22 mouse cellular contexts compared by ENCODE assay signal in genomic region chr17:32426610-32427009, GRCm38 (mm10). TPM values are rescaled to one million over a fixed set of nuclear protein-coding genes. Genes with fewer than 3 reads are reported as not detected.
DNase-seq lines count a peak whose midpoint lies in the region; ATAC-seq and TF ChIP-seq lines count a peak whose summit lies in the region.
"Had no signal": no experiment of that assay in that cellular context is flagged by ENCODE, and none has a peak within 500 bp of the region (broad histone marks: within the 10 kb centered on the region; RNA-seq: fewer than 3 reads in every experiment).

No protein-coding gene starts in this region.

- no peaks in the 10 kb centered on the region for H3K9me3 ChIP-seq in liver, embryonic 11.5 days (ENCODE audit: control insufficient read depth, low read length)
- no peaks in the 10 kb centered on the region for H3K9me3 ChIP-seq in liver, embryonic 13.5 days (replicated peaks)
- no peaks in the 10 kb centered on the region for H3K9me3 ChIP-seq in liver, embryonic 15.5 days (replicated peaks)
- no peaks in the 10 kb centered on the region for H3K9me3 ChIP-seq in liver, postnatal 0 days (ENCODE audit: low read length)
- H3K9me3 ChIP-seq in intestine, embryonic 15.5 days: no peaks in the 10 kb centered on the region
- H3K9me3 ChIP-seq: embryonic facial prominence, embryonic 10.5 days; embryonic facial prominence, embryonic 12.5 days; forebrain, embryonic 13.5 days; forebrain, embryonic 15.5 days had no signal

- peak; percentile 49; the same call in 1 of the 2 replicates for ATAC-seq in liver, embryonic 11.5 days (replicated peaks; ENCODE audit: low FRiP score)
- peak; percentile 61 for ATAC-seq in liver, embryonic 13.5 days (ENCODE audit: low read depth)
- ATAC-seq in liver, embryonic 15.5 days (ENCODE audit: insufficient read depth): peak; percentile 63
- ATAC-seq in liver, postnatal 0 days: peak; percentile 93
- no peak for ATAC-seq in intestine, embryonic 15.5 days
- ATAC-seq: forebrain, embryonic 13.5 days; forebrain, embryonic 15.5 days had no signal

- H3K9ac ChIP-seq in liver, embryonic 11.5 days (ENCODE audit: low read depth, low read length): no peak overlapping the region
- no peak overlapping the region for H3K9ac ChIP-seq in liver, embryonic 13.5 days
- no peak overlapping the region for H3K9ac ChIP-seq in liver, embryonic 15.5 days
- H3K9ac ChIP-seq in liver, postnatal 0 days (replicated peaks): no peak overlapping the region
- H3K9ac ChIP-seq in intestine, embryonic 15.5 days: no peak overlapping the region
- H3K9ac ChIP-seq: embryonic facial prominence, embryonic 12.5 days; forebrain, embryonic 13.5 days; forebrain, embryonic 15.5 days had no signal

- H3K4me3 ChIP-seq in liver, embryonic 11.5 days (ENCODE audit: low read depth, low read length): no peak overlapping the region
- no peak overlapping the region for H3K4me3 ChIP-seq in liver, embryonic 13.5 days (replicated peaks)
- no peak overlapping the region for H3K4me3 ChIP-seq in liver, embryonic 15.5 days (replicated peaks)
- no peak overlapping the region for H3K4me3 ChIP-seq in liver, postnatal 0 days (ENCODE audit: low read depth, low read length)
- no peak overlapping the region for H3K4me3 ChIP-seq in intestine, embryonic 15.5 days (replicated peaks)
- H3K4me3 ChIP-seq: embryonic facial prominence, embryonic 10.5 days; embryonic facial prominence, embryonic 12.5 days; forebrain, embryonic 13.5 days; forebrain, embryonic 15.5 days had no signal

- H3K27me3 ChIP-seq in liver, embryonic 11.5 days (replicated peaks; ENCODE audit: control insufficient read depth, insufficient read depth, low read length): no peaks in the 10 kb centered on the region
- H3K27me3 ChIP-seq in liver, embryonic 13.5 days: no peaks in the 10 kb centered on the region
- no peaks in the 10 kb centered on the region for H3K27me3 ChIP-seq in liver, embryonic 15.5 days
- H3K27me3 ChIP-seq in liver, postnatal 0 days (ENCODE audit: insufficient read depth, low read length): no peaks in the 10 kb centered on the region
- no peaks in the 10 kb centered on the region for H3K27me3 ChIP-seq in intestine, embryonic 15.5 days (replicated peaks)
- H3K27me3 ChIP-seq: embryonic facial prominence, embryonic 12.5 days; forebrain, embryonic 13.5 days; forebrain, embryonic 15.5 days had no signal

- H3K4me2 ChIP-seq in liver, embryonic 11.5 days: no peak overlapping the region
- H3K4me2 ChIP-seq in liver, embryonic 13.5 days: no peak overlapping the region
- H3K4me2 ChIP-seq in liver, embryonic 15.5 days: no peak overlapping the region
- no peak overlapping the region for H3K4me2 ChIP-seq in liver, postnatal 0 days (ENCODE audit: low read depth, low read length)
- H3K4me2 ChIP-seq in intestine, embryonic 15.5 days (replicated peaks): no peak overlapping the region
- H3K4me2 ChIP-seq: embryonic facial prominence, embryonic 12.5 days; forebrain, embryonic 13.5 days; forebrain, embryonic 15.5 days had no signal

- no peak for DNase-seq in liver, embryonic 11.5 days (ENCODE audit: low spot score)
- no peak for DNase-seq in liver
- no peak for DNase-seq in liver, embryonic 13.5 days
- no peak for DNase-seq in liver, postnatal 0 days
- DNase-seq in thymus, postnatal 0 days (ENCODE audit: low spot score): no peak
- no peak for DNase-seq in urinary bladder, postnatal 14 days (ENCODE audit: low spot score)
- DNase-seq: adrenal gland, adult 2 months; adrenal gland, postnatal 10 days; adrenal gland, postnatal 36 days; cerebellum, adult 11-12 months; cerebellum, adult 2 months; cerebellum, adult 9-10 months; cerebellum, postnatal 10 days; cerebellum, postnatal 25 days had no signal

- no peak for TF ChIP-seq CTCF in liver, postnatal 0 days (IDR thresholded peaks at IDR 0.05; ENCODE audit: low read depth)

- no peaks in the 10 kb centered on the region for H3K36me3 ChIP-seq in liver, embryonic 11.5 days (ENCODE audit: control insufficient read depth, insufficient read depth, low read length)
- H3K36me3 ChIP-seq in liver, embryonic 13.5 days: no peaks in the 10 kb centered on the region
- no peaks in the 10 kb centered on the region for H3K36me3 ChIP-seq in liver, embryonic 15.5 days (replicated peaks)
- H3K36me3 ChIP-seq in liver, postnatal 0 days (replicated peaks; ENCODE audit: insufficient read depth, low read length): no peaks in the 10 kb centered on the region
- no peaks in the 10 kb centered on the region for H3K36me3 ChIP-seq in intestine, embryonic 15.5 days
- H3K36me3 ChIP-seq: embryonic facial prominence, embryonic 10.5 days; embryonic facial prominence, embryonic 12.5 days; forebrain, embryonic 15.5 days had no signal

- H3K4me1 ChIP-seq in liver, embryonic 11.5 days (replicated peaks; ENCODE audit: control insufficient read depth, insufficient read depth, low read length): peaks cover 3% of the 10 kb centered on the region; the same call in 1 of the 2 replicates
- H3K4me1 ChIP-seq in liver, embryonic 13.5 days (replicated peaks): peaks cover 3% of the 10 kb centered on the region
- H3K4me1 ChIP-seq in liver, embryonic 15.5 days (replicated peaks): no peaks in the 10 kb centered on the region
- peaks cover 10% of the 10 kb centered on the region; the same call in 1 of the 2 replicates for H3K4me1 ChIP-seq in liver, postnatal 0 days (ENCODE audit: insufficient read depth)
- H3K4me1 ChIP-seq in intestine, embryonic 15.5 days (replicated peaks): no peaks in the 10 kb centered on the region
- H3K4me1 ChIP-seq: embryonic facial prominence, embryonic 10.5 days; embryonic facial prominence, embryonic 12.5 days; forebrain, embryonic 13.5 days; forebrain, embryonic 15.5 days had no signal

- no peak overlapping the region for H3K27ac ChIP-seq in liver, embryonic 11.5 days (ENCODE audit: low read depth, low read length)
- H3K27ac ChIP-seq in liver, embryonic 13.5 days: no peak overlapping the region
- no peak overlapping the region for H3K27ac ChIP-seq in liver, embryonic 15.5 days (replicated peaks)
- H3K27ac ChIP-seq in liver, postnatal 0 days (ENCODE audit: low read depth): no peak overlapping the region
- no peak overlapping the region for H3K27ac ChIP-seq in intestine, embryonic 15.5 days
- H3K27ac ChIP-seq: embryonic facial prominence, embryonic 10.5 days; embryonic facial prominence, embryonic 12.5 days; forebrain, embryonic 13.5 days; forebrain, embryonic 15.5 days had no signal

- TF ChIP-seq EP300 in liver, postnatal 0 days (IDR thresholded peaks at IDR 0.05; ENCODE audit: low read depth): no peak

RNA-seq across cellular contexts. Expression of gene Pglyrp2, which starts 2.6 kb away (rescaled TPM):
- 1.8 and 2.2 TPM in 2 replicates for polyA plus RNA-seq in liver, embryonic 11.5 days (2014; fragmentation: Nextera tagmentation; extraction: Ambion mirVana)
- 2.3 and 2.6 TPM in 2 replicates for polyA plus RNA-seq in liver, embryonic 13.5 days (2015; fragmentation: Nextera tagmentation; extraction: Ambion mirVana)
- polyA plus RNA-seq in liver, embryonic 15.5 days (2015; fragmentation: Nextera tagmentation; extraction: Ambion mirVana): 7.2 and 9.2 TPM in 2 replicates
- 48.4 and 53.7 TPM in 2 replicates for polyA plus RNA-seq in liver, postnatal 0 days (2015; fragmentation: Nextera tagmentation; extraction: Ambion mirVana)
- polyA plus RNA-seq in intestine, embryonic 15.5 days (2015; fragmentation: Nextera tagmentation; extraction: Ambion mirVana): 0.28 and 0.40 TPM in 2 replicates
- 32.4 and 34.4 TPM in 2 replicates for polyA plus RNA-seq in thymus, postnatal 0 days (2015; fragmentation: Nextera tagmentation; extraction: Ambion mirVana)
- polyA plus RNA-seq: C2C12; cerebellum, adult 2 months; cortical plate, adult 2 months; embryonic facial prominence, embryonic 10.5 days; forebrain, embryonic 13.5 days; forebrain, embryonic 15.5 days had no signal

RNA-seq across cellular contexts. Expression of gene Rasal3, which starts 23.2 kb away (rescaled TPM):
- 7.5 and 8.7 TPM in 2 replicates for polyA plus RNA-seq in liver, embryonic 11.5 days (2014; fragmentation: Nextera tagmentation; extraction: Ambion mirVana)
- polyA plus RNA-seq in liver, embryonic 13.5 days (2015; fragmentation: Nextera tagmentation; extraction: Ambion mirVana): 3.5 and 3.6 TPM in 2 replicates
- polyA plus RNA-seq in liver, embryonic 15.5 days (2015; fragmentation: Nextera tagmentation; extraction: Ambion mirVana): 2.4 and 4.0 TPM in 2 replicates
- 2.9 and 3.1 TPM in 2 replicates for polyA plus RNA-seq in liver, postnatal 0 days (2015; fragmentation: Nextera tagmentation; extraction: Ambion mirVana)
- 1.7 and 1.8 TPM in 2 replicates for polyA plus RNA-seq in intestine, embryonic 15.5 days (2015; fragmentation: Nextera tagmentation; extraction: Ambion mirVana)
- polyA plus RNA-seq in thymus, postnatal 0 days (2015; fragmentation: Nextera tagmentation; extraction: Ambion mirVana): 164 and 165 TPM in 2 replicates
- polyA plus RNA-seq: C2C12 had no signal

RNA-seq across cellular contexts. Expression of gene Cyp4f39, which starts 25.9 kb away (rescaled TPM):
- 0.15 and 0.27 TPM in 2 replicates for polyA plus RNA-seq in liver, embryonic 11.5 days (2014; fragmentation: Nextera tagmentation; extraction: Ambion mirVana)
- polyA plus RNA-seq in liver, embryonic 13.5 days (2015; fragmentation: Nextera tagmentation; extraction: Ambion mirVana): 0.46 and 1.0 TPM in 2 replicates
- 0.52 and 0.83 TPM in 2 replicates for polyA plus RNA-seq in liver, embryonic 15.5 days (2015; fragmentation: Nextera tagmentation; extraction: Ambion mirVana)
- polyA plus RNA-seq in liver, postnatal 0 days (2015; fragmentation: Nextera tagmentation; extraction: Ambion mirVana): 0.22 and 0.32 TPM in 2 replicates
- 0.29 and 0.35 TPM in 2 replicates for polyA plus RNA-seq in intestine, embryonic 15.5 days (2015; fragmentation: Nextera tagmentation; extraction: Ambion mirVana)
- polyA plus RNA-seq in thymus, postnatal 0 days (2015; fragmentation: Nextera tagmentation; extraction: Ambion mirVana): 0.30 and 0.69 TPM in 2 replicates
- polyA plus RNA-seq: adrenal gland, adult 2 months; cortical plate, adult 2 months had no signal

RNA-seq across cellular contexts. Expression of gene Wiz, which starts 37.4 kb away (rescaled TPM):
- 25.7 and 26.4 TPM in 2 replicates for polyA plus RNA-seq in liver, embryonic 11.5 days (2014; fragmentation: Nextera tagmentation; extraction: Ambion mirVana)
- polyA plus RNA-seq in liver, embryonic 13.5 days (2015; fragmentation: Nextera tagmentation; extraction: Ambion mirVana): 5.8 and 6.8 TPM in 2 replicates
- polyA plus RNA-seq in liver, embryonic 15.5 days (2015; fragmentation: Nextera tagmentation; extraction: Ambion mirVana): 6.2 and 6.7 TPM in 2 replicates
- polyA plus RNA-seq in liver, postnatal 0 days (2015; fragmentation: Nextera tagmentation; extraction: Ambion mirVana): 2.7 and 3.2 TPM in 2 replicates
- 24.6 and 24.7 TPM in 2 replicates for polyA plus RNA-seq in intestine, embryonic 15.5 days (2015; fragmentation: Nextera tagmentation; extraction: Ambion mirVana)
- 13.2 and 15.3 TPM in 2 replicates for polyA plus RNA-seq in thymus, postnatal 0 days (2015; fragmentation: Nextera tagmentation; extraction: Ambion mirVana)

Comparison
In these comparisons a context has a peak if more than half of its experiments do, and no peak if none do; other contexts are left out.
1. RNA of gene Rasal3, which starts 23.2 kb away (polyA plus RNA-seq): 164 to 165 TPM in thymus, postnatal 0 days; 7.5 to 8.7 TPM in liver, embryonic 11.5 days, 3.5 to 3.6 TPM in liver, embryonic 13.5 days, 2.9 to 3.1 TPM in liver, postnatal 0 days, 2.4 to 4.0 TPM in liver, embryonic 15.5 days and 1.7 to 1.8 TPM in intestine, embryonic 15.5 days; every median in the first group is over 10 times any median in the second.